Mouse (Mus musculus) hindbrain, embryonic 14.5 days (tissue): ENCODE measurements around the gene Wnt7b. TPM values are rescaled to one million over a fixed set of nuclear protein-coding genes. Genes with fewer than 3 reads are reported as not detected.
A peak's percentile ranks its signal among the peaks of the same experiment; 100 is the strongest.

ENCODE experiments used
- ATAC-seq: fragments of 200-750 bp; cut with Nextera tagmentation; 2 replicates; pipeline ENCODE4 v1.8.0; 2017; ENCODE audit warnings: moderate number of reproducible peaks, mild to moderate bottlenecking, moderate TSS enrichment, moderate library complexity; ENCODE audit not compliant: low FRiP score
- DNase-seq: peaks from one replicate; pipeline ENCODE4 v3.0.0-alpha.2; 2015; ENCODE audit warnings: low spot score
- H3K27ac ChIP-seq: fragments of 300-500 bp; sonication (generic); 2 replicates; pipeline ENCODE4 v1.5.1; 2014; ENCODE audit warnings: mild to moderate bottlenecking, moderate library complexity
- H3K27me3 ChIP-seq: fragments of 300-500 bp; sonication (generic); 2 replicates; pipeline ENCODE4 v1.6.1; 2014; ENCODE audit warnings: mild to moderate bottlenecking, low read length, mixed read lengths; ENCODE audit not compliant: control insufficient read depth, insufficient read depth
- H3K36me3 ChIP-seq: fragments of 300-500 bp; sonication (generic); replicated peaks from 2 replicates; pipeline ENCODE4 v1.6.1; 2014; ENCODE audit not compliant: control insufficient read depth, insufficient read depth
- H3K4me1 ChIP-seq: fragments of 300-500 bp; sonication (generic); replicated peaks from 2 replicates; pipeline ENCODE4 v1.6.1; 2014; ENCODE audit warnings: antibody characterized with exemption, low read length, mixed read lengths; ENCODE audit not compliant: control insufficient read depth, insufficient read depth
- H3K4me2 ChIP-seq: fragments of 300-500 bp; sonication (generic); replicated peaks from 2 replicates; pipeline ENCODE4 v1.6.1; 2014; ENCODE audit warnings: mild to moderate bottlenecking, moderate library complexity
- H3K4me3 ChIP-seq: fragments of 300-500 bp; sonication (generic); replicated peaks from 2 replicates; pipeline ENCODE4 v1.5.1; 2014; ENCODE audit warnings: mild to moderate bottlenecking, low read length
- H3K9ac ChIP-seq: fragments of 300-500 bp; sonication (generic); 2 replicates; pipeline ENCODE4 v1.6.1; 2014
- H3K9me3 ChIP-seq: fragments of 300-500 bp; sonication (generic); 2 replicates; pipeline ENCODE4 v1.6.1; 2016; ENCODE audit warnings: low read length; ENCODE audit not compliant: control insufficient read depth
- WGBS: fragments of 180-500 bp; shearing (Covaris S2); extraction: QIAGEN DNeasy Blood & Tissue Kit; methylation state at CpG from one replicate; pipeline ENCODE4 v1.1.7; 2014; 5-methylcytosine and 5-hydroxymethylcytosine counted together
- polyA plus RNA-seq: library from polyadenylated mRNA; unstranded; fragments of >200 nt; fragmentation: Nextera tagmentation; extraction: Ambion mirVana; gene quantifications from 2 replicates; pipeline ENCODE4 v1.2.1, GENCODE M21; 2014

The Wnt7b gene
- polyA plus RNA-seq, 1 experiment from 2014 or later = 30.8 TPM

DNA sequence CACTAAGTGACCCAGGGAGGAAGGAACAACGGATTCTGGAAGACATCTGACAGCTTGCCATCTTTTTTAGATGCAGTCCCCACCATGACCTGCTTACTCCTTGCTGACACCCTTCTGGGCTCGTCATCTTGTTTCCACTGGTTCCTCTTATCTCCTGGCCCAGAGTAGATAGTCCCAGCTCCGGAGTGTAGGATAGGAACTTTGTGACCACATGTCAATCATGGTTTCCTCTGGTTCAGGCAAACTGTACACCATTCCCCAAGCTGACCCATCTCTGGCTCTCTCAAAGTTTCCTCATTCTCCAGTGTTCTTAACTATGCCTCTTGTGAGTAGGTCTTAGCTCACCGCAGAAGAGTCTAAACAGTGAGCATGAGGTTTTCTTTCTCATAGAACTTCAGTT is 10.4 kb upstream of the Wnt7b start:
- Histone ChIP-seq H3K27me3 (no peaks in the 10 kb centered on the region), H3K9ac (no peak overlapping the region), H3K27ac (no peak overlapping the region), H3K4me1 (no peaks in the 10 kb centered on the region), H3K4me3 (no peak overlapping the region), H3K4me2 (no peak overlapping the region), H3K9me3 (no peaks in the 10 kb centered on the region), H3K36me3 (no peaks in the 10 kb centered on the region)
- 80% methylated on average over 4 of the region's 4 CpGs for WGBS
- ATAC-seq (no peak), DNase-seq (no peak)

DNA sequence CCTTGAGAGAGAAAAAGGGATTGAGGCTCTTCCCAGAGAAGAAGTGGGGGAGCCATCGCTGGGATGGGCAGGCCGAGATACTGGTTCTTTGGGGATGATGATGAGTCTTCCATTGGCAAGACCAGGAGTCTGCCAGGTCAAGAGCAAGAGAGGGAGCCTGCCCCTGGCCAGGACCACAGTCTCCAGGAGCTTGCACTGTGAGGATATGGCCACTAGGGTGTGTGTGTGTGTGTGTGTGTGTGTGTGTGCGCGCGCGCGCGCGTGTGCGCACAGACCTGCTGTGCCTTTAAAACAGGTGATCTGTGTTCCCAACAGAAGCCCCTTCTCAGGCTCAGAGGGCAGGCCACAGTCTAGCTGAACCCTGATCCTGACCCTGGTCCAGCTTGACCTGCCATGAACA is 8.6 kb upstream of the Wnt7b start:
- H3K36me3 ChIP-seq = no peaks in the 10 kb centered on the region
- no peak for DNase-seq
- 93% methylated on average over 10 of the region's 10 CpGs for WGBS
- H3K9me3 ChIP-seq = no peaks in the 10 kb centered on the region
- H3K4me3 ChIP-seq = no peak overlapping the region
- no peaks in the 10 kb centered on the region for H3K4me1 ChIP-seq
- ATAC-seq = no peak
- no peaks in the 10 kb centered on the region for H3K27me3 ChIP-seq
- no peak overlapping the region for H3K4me2 ChIP-seq
- no peak overlapping the region for H3K9ac ChIP-seq
- H3K27ac ChIP-seq = no peak overlapping the region

DNA sequence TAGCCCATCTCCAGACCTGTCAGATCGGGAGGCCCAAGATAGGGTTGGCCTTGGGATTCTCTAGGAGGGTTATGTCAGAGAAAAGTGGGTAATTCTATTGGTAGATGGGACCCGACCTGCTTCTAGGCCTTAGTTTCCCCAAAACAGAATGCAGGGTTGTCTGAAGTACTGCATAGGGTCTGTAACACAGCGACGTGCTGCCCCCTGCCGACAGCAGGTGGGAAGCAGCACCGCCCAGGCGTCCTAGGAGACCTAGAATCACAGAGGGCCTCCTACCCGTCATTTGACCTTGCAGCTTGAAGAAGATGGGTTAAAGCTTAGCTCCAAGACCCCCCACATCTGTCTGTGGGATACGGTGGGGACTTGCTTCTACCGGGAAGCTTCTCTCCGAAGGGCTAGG is 1.2 kb upstream of the Wnt7b start:
- Histone ChIP-seq H3K27ac (no peak overlapping the region), H3K4me1 (peaks cover 19% of the 10 kb centered on the region; the same call in 1 of the 2 replicates), H3K9me3 (no peaks in the 10 kb centered on the region), H3K4me3 (no peak overlapping the region), H3K4me2 (no peak overlapping the region), H3K36me3 (no peaks in the 10 kb centered on the region), H3K27me3 (peaks cover 45% of the 10 kb centered on the region), H3K9ac (no peak overlapping the region)
- ATAC-seq (peak; percentile 74), DNase-seq (peak; percentile 84)
- 3% methylated on average over 11 of the region's 11 CpGs for WGBS

DNA sequence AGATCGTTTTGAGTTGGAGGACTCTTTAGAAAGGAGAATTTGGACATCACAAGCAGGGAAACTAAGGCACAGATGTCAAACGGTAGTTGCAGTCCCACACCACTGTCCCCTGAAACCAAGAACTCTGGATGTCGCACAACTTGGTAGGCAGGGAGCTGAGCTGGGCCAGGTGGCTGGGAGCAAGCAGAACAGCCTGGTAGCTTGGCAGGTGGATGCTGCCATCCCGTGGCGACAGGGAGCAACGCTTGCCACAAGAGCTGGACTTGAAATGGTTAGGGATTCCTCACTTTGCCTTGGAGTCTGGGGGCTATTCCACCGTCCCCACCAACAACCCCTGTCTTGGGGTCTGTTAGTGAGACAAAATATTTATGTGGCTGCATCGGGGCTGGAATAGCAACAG is 751 bp upstream of the Wnt7b start:
- Histone ChIP-seq H3K9me3 (no peaks in the 10 kb centered on the region), H3K4me2 (peak overlapping the region; percentile 100), H3K4me3 (no peak overlapping the region), H3K9ac (no peak overlapping the region), H3K36me3 (no peaks in the 10 kb centered on the region), H3K27me3 (peaks cover 50% of the 10 kb centered on the region), H3K4me1 (peaks cover 19% of the 10 kb centered on the region; the same call in 1 of the 2 replicates), H3K27ac (no peak overlapping the region)
- DNase-seq (peak; percentile 90), ATAC-seq (peak; percentile 76; the same call in 1 of the 2 replicates)
- WGBS = 0% methylated on average over 8 of the region's 8 CpGs

DNA sequence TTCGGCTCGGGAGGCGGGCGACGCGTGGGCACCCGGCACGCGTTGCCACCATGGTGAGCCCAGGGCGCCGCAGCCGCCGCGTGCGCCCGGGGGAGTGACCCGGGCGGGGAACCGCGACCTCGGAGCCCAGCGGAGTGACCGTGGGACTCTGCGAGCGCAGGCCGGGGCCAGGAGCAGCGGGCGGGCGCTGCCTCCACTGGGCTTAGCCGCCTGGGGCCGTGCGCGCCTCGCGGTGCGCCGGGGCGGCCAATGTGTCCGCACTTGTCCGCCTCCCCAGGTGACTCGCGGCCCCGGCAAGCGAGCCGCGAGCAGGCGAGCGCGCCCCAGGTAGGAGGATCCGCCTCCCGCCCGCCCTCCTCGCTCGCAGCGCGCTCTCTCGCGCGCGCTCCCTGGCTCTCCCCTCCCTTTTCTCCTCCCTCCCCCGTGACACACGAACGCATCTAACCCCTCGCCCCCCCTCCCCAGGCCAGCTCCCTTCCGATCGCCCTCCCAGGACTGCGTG is 659 bp downstream of the Wnt7b start:
- DNase-seq = no peak
- peak overlapping the region; percentile 49 for H3K27ac ChIP-seq

DNA sequence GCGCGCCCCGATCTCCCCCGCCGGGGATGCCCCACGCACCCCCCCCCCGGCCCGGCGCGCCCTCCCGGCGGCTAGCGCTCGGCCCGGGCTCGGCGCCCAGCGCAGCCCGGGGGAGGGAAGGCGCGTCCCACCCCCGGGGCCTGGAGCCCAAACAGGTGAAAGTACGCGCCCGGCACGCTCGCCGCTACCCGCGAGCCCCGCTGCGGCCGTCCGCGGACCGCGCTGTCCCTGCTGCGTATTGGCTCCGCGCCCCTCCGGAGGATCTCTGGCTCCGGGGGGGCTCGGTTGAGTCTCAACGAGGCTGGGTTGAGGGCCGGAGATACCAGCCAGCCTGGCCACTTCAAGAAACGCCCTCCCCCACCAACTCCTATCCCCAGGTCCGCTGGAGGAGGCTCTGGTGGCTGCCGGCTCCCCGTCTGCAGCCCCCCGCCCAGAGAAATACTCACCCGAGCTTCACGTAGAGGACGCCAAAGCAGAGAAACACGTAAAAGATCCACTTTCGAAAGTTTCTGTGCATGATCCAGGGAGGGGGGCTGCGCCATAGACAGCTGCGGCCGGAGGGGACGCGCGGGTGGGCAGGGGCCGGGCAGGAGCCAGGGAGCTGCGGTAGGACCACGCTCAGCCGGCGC is 1.2 kb downstream of the Wnt7b start:
- peaks cover 38% of the 10 kb centered on the region for H3K4me1 ChIP-seq
- peaks cover 69% of the 10 kb centered on the region for H3K27me3 ChIP-seq

More for the DNA sequence above, 659 bp downstream of the Wnt7b start:
- Histone ChIP-seq H3K4me3 (peak overlapping the region; percentile 55), H3K4me2 (peak overlapping the region; percentile 100), H3K27me3 (peaks cover 64% of the 10 kb centered on the region), H3K36me3 (no peaks in the 10 kb centered on the region), H3K9ac (peak overlapping the region; percentile 68), H3K9me3 (no peaks in the 10 kb centered on the region), H3K4me1 (peaks cover 32% of the 10 kb centered on the region)
- 1% methylated on average over 33 of the region's 67 CpGs for WGBS
- ATAC-seq = no peak

DNA sequence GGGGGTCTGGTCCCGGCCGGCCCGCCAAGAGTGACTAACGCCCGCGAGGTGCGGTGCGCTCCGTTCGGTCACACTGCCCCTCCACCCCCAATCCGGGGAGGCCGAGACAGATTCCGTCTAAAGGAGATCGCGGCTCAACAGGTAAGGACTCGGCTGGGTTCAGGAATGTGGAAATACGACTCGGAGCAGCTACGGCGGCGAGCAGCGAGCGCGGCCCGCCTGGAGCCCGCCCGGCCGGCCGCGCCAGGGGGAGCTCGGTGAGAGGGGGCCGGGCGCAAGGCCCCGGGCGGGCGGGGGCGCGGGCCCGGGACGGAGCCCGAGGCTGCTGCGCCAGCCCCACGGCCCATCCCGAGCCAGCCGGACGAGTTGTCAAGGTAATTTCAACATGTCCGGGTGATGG is 1.8 kb downstream of the Wnt7b start:
- Histone ChIP-seq H3K27me3 (peaks cover 72% of the 10 kb centered on the region), H3K4me1 (peaks cover 41% of the 10 kb centered on the region), H3K9me3 (no peaks in the 10 kb centered on the region), H3K36me3 (no peaks in the 10 kb centered on the region), H3K9ac (peak overlapping the region; percentile 68), H3K27ac (peak overlapping the region; percentile 49; the same call in 1 of the 2 replicates), H3K4me3 (peak overlapping the region; percentile 55), H3K4me2 (peak overlapping the region; percentile 100)
- ATAC-seq (no peak), DNase-seq (no peak)
- WGBS = under 1% methylated on average over 39 of the region's 47 CpGs

More for the DNA sequence above, 1.2 kb downstream of the Wnt7b start:
- H3K4me3 ChIP-seq = peak overlapping the region; percentile 55
- H3K36me3 ChIP-seq = no peaks in the 10 kb centered on the region
- peak overlapping the region; percentile 100 for H3K4me2 ChIP-seq
- ATAC-seq = no peak
- WGBS = under 1% methylated on average over 50 of the region's 66 CpGs
- no peak for DNase-seq
- H3K9ac ChIP-seq = peak overlapping the region; percentile 68
- H3K27ac ChIP-seq = peak overlapping the region; percentile 49
- H3K9me3 ChIP-seq = no peaks in the 10 kb centered on the region

DNA sequence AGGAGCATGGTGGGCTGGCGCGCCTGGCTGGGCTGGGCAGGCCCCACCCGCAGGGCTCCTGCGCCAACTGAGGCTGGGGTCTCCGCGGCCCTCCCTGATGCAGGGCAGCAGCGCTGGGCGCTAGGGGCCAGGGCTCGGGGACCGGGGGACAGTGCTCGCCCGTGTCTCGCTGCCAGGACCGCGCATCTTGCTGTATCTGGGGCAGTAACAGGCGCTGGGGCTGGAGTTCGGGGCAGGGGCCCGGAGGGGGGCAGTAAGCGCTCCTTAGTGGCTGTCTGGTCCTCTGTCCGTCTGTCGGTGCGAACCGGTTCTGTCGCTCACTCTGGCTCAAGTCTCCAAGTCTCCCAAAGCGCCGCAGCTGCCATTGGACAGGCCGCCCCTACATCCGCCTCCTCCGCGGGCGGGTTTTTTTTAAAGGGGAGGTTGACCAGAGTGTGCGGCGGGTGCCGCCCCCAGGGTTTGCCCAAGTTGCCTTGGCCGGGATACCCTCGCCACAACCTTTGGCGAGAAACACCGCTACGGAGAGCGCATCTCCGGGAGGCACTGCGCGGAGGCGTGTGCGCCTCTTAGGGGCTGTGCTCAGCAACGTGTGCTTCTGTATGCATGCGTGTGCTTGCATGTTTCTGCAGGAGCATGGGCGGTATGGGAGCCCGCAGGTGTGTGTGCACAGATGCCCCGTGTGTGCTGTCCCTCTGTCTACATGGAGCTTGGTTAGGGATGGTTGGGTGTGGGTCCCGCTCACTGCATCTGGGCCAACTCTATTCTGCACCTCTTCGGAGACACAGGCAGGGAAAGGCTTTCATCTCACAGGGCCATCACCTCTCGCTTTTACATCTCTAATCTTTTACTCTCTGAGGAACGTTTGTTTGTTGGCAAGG is 4.5 kb downstream of the Wnt7b start:
- H3K4me3 ChIP-seq = peak overlapping the region; percentile 40
- peak overlapping the region; percentile 100 for H3K4me2 ChIP-seq
- DNase-seq (no peak), ATAC-seq (0 out of 2 replicates have a peak, but pooled peaks have one; percentile 15)
- under 1% methylated on average over 54 of the region's 54 CpGs for WGBS
- no peaks in the 10 kb centered on the region for H3K36me3 ChIP-seq
- H3K9me3 ChIP-seq = no peaks in the 10 kb centered on the region
- peaks cover 67% of the 10 kb centered on the region for H3K27me3 ChIP-seq
- peak overlapping the region; percentile 75 for H3K27ac ChIP-seq
- H3K4me1 ChIP-seq = peaks cover 40% of the 10 kb centered on the region
- H3K9ac ChIP-seq = peak overlapping the region; percentile 49
